Mouse (Mus musculus): ENCODE results near the gene Ksr1. TPM values are rescaled to one million over a fixed set of nuclear protein-coding genes. Genes with fewer than 3 reads are reported as not detected.

Ksr1 gene
- polyA plus RNA-seq, 1 experiment from 2014 or later, result 4.7 TPM

GRCm38 (mm10) chr11:78978176-78979019 is 167.8 kb downstream of the Ksr1 start:
- H3K4me1 ChIP-seq (replicated peaks; ENCODE audit: control insufficient read depth, insufficient read depth, low read length), result 0 out of 2 replicates have a peak, but pooled peaks cover 3% of the 10 kb centered on the region
- TF ChIP-seq CTCF (IDR thresholded peaks at IDR 0.05; ENCODE audit: low read depth), result no peak
- no peak overlapping the region for H3K27ac ChIP-seq (ENCODE audit: low read depth, low read length)
- no peak for ATAC-seq
- no peaks in the 10 kb centered on the region for H3K9me3 ChIP-seq (ENCODE audit: control insufficient read depth)
- H3K4me2 ChIP-seq (replicated peaks; ENCODE audit: low read depth), result no peak overlapping the region
- H3K9ac ChIP-seq (ENCODE audit: low read depth, low read length), result no peak overlapping the region
- WGBS, result 78% methylated on average over 12 of the region's 12 CpGs
- no peak overlapping the region for H3K4me3 ChIP-seq (ENCODE audit: low read depth, low read length)
- H3K36me3 ChIP-seq (ENCODE audit: control insufficient read depth, insufficient read depth), result peaks cover 42% of the 10 kb centered on the region
- no peaks in the 10 kb centered on the region for H3K27me3 ChIP-seq (replicated peaks; ENCODE audit: control insufficient read depth, insufficient read depth, low read length)

DNA sequence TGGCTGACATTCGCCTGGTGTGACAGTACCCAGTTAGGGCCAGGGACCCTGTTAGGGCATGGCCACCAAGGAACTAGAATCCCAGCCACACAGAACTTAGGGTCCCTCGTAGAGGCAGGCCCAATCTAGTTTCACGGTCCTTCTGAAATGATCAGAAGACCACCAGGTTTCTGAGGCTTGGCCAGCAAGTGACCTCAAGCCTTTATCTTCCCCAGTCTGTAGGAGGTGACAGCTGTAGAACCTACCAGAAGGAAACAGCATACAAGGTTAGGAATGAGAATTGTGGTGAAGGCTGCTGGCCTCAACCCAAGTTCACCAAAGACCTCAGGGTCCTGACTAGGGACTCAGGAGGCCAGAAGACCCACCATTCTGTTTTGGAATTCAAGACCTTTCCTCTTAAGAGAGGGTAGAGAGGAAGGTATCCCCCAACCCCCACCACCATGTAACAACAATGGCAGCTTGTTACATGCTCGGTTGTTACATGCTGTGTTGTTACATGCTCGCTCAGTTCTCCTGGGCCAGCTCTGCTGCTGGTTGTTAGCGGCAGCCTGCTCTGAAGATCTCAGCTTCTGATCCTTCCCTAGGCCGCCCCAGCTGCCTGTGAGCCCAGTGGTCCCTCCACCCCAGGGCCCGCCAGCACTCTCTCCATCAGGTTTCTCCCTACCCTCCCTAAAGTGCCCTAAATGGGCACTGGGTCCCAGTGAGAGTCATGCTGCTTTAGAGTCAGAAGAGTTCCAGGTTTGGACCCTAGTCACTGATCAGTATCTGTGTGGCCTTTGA is 169.3 kb downstream of the Ksr1 start:
- Histone ChIP-seq H3K4me3 (ENCODE audit: low read depth, low read length) (no peak overlapping the region), H3K27me3 (replicated peaks; ENCODE audit: control insufficient read depth, insufficient read depth, low read length) (no peaks in the 10 kb centered on the region), H3K27ac (ENCODE audit: low read depth, low read length) (no peak overlapping the region), H3K9me3 (ENCODE audit: control insufficient read depth) (no peaks in the 10 kb centered on the region), H3K36me3 (ENCODE audit: control insufficient read depth, insufficient read depth) (peaks cover 54% of the 10 kb centered on the region), H3K4me2 (replicated peaks; ENCODE audit: low read depth) (no peak overlapping the region), H3K4me1 (replicated peaks; ENCODE audit: control insufficient read depth, insufficient read depth, low read length) (no peaks in the 10 kb centered on the region), H3K9ac (ENCODE audit: low read depth, low read length) (no peak overlapping the region)
- WGBS, result 89% methylated on average over 8 of the region's 8 CpGs
- ATAC-seq, result no peak
- TF ChIP-seq CTCF (IDR thresholded peaks at IDR 0.05; ENCODE audit: low read depth), result no peak

DNA sequence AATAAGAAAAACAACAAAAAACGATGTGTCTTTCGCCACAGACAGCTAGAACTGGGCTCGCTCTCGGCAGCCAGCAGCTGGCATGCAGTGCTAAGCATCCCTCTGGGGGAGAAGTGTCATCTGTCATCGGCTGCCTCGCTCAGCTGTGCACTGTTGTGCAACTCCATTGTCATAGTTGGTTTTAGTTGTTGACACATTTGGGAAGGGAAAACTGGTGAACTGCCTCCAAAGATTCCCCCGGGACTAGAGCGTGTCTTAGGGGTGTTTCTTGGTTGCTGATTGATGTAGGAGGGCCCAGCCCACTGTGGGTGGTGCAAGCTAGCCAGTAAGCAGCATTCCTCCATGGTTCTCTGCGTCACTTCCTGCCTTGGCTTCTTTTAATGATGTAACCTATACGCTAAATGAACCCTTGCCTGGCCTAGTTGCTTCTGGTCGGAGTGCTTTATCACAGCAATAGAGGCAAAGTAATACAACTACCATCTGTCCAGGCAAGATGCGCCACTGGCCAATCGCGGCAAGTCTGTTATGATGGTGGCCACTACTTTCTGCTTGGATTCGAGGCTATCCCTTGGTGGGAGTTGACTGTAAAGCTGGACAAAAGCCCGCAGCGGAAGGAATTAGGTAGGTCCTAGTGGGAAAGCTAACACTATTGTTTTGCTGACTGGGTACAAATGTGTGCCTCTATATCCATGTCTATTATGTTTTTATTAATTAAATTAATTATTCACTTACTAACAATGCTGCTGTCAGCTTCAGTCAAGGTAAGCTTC is 172.6 kb downstream of the Ksr1 start:
- ATAC-seq, result no peak
- Histone ChIP-seq H3K4me3 (ENCODE audit: low read depth, low read length) (no peak overlapping the region), H3K9ac (ENCODE audit: low read depth, low read length) (no peak overlapping the region), H3K36me3 (ENCODE audit: control insufficient read depth, insufficient read depth) (peaks cover 86% of the 10 kb centered on the region), H3K27me3 (replicated peaks; ENCODE audit: control insufficient read depth, insufficient read depth, low read length) (no peaks in the 10 kb centered on the region), H3K27ac (ENCODE audit: low read depth, low read length) (no peak overlapping the region), H3K4me2 (replicated peaks; ENCODE audit: low read depth) (no peak overlapping the region), H3K9me3 (ENCODE audit: control insufficient read depth) (no peaks in the 10 kb centered on the region), H3K4me1 (replicated peaks; ENCODE audit: control insufficient read depth, insufficient read depth, low read length) (no peaks in the 10 kb centered on the region)
- TF ChIP-seq CTCF (IDR thresholded peaks at IDR 0.05; ENCODE audit: low read depth), result no peak
- 68% methylated on average over 17 of the region's 17 CpGs for WGBS

GRCm38 (mm10) chr11:78972811-78973351 is 173.3 kb downstream of the Ksr1 start:
- Histone ChIP-seq H3K9ac (ENCODE audit: low read depth, low read length) (no peak overlapping the region), H3K36me3 (ENCODE audit: control insufficient read depth, insufficient read depth) (peaks cover 93% of the 10 kb centered on the region), H3K4me1 (replicated peaks; ENCODE audit: control insufficient read depth, insufficient read depth, low read length) (no peaks in the 10 kb centered on the region), H3K4me3 (ENCODE audit: low read depth, low read length) (no peak overlapping the region), H3K27me3 (replicated peaks; ENCODE audit: control insufficient read depth, insufficient read depth, low read length) (no peaks in the 10 kb centered on the region), H3K4me2 (replicated peaks; ENCODE audit: low read depth) (no peak overlapping the region), H3K9me3 (ENCODE audit: control insufficient read depth) (no peaks in the 10 kb centered on the region), H3K27ac (ENCODE audit: low read depth, low read length) (no peak overlapping the region)
- no peak for TF ChIP-seq CTCF (IDR thresholded peaks at IDR 0.05; ENCODE audit: low read depth)
- ATAC-seq, result peak; percentile 56
- 39% methylated on average over 8 of the region's 8 CpGs for WGBS

DNA sequence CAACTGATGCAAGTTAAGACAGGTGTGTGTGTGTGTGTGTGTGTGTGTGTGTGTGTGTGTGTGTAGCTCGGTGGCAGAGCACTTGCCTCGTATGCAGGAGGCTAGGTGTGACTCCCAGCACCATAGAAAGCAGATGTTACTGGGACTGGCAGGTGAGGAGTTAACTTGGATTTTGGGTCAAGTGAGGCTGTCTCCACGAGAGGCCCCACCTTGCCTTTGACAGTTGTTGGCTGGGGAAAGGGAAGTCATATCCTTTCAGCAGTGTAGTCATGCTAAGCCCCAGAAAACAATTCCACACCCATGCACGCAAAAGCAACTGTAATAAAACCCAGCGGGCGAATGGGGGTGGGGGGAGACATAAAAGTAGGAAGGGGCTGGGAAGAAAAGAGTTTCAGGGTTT is 173.9 kb downstream of the Ksr1 start:
- H3K27ac ChIP-seq (ENCODE audit: low read depth, low read length), result peak overlapping the region; percentile 15; the same call in 1 of the 2 replicates
- no peaks in the 10 kb centered on the region for H3K9me3 ChIP-seq (ENCODE audit: control insufficient read depth)
- WGBS, result 25% methylated on average over 6 of the region's 6 CpGs
- no peak overlapping the region for H3K4me3 ChIP-seq (ENCODE audit: low read depth, low read length)
- no peak overlapping the region for H3K9ac ChIP-seq (ENCODE audit: low read depth, low read length)
- no peak for TF ChIP-seq CTCF (IDR thresholded peaks at IDR 0.05; ENCODE audit: low read depth)
- no peaks in the 10 kb centered on the region for H3K27me3 ChIP-seq (replicated peaks; ENCODE audit: control insufficient read depth, insufficient read depth, low read length)
- ATAC-seq, result peak; percentile 12; the same call in 1 of the 2 replicates
- H3K4me2 ChIP-seq (replicated peaks; ENCODE audit: low read depth), result no peak overlapping the region
- H3K4me1 ChIP-seq (replicated peaks; ENCODE audit: control insufficient read depth, insufficient read depth, low read length), result no peaks in the 10 kb centered on the region
- H3K36me3 ChIP-seq (ENCODE audit: control insufficient read depth, insufficient read depth), result peaks cover 93% of the 10 kb centered on the region
